Mouse (Mus musculus) adrenal gland, postnatal 4 days (tissue): ENCODE results near the gene Paics. TPM values are rescaled to one million over a fixed set of nuclear protein-coding genes. Genes with fewer than 3 reads are reported as not detected.
A peak's percentile ranks its signal among the peaks of the same experiment; 100 is the strongest.
"Not testable (repeated sequence)": the region's sequence is repeated elsewhere in the genome, so short reads cannot be mapped to it uniquely, and the experiment has no call there.

Experiments used
- DNase-seq, 2 experiments: peaks; one replicate each; pipeline ENCODE4 v3.0.0; 2021 to 2022; ENCODE audit warnings: low spot score in 2 of 2, mixed read lengths in 2 of 2
- long read RNA-seq, 2 experiments: library from polyadenylated mRNA; stranded (forward); transcript quantifications; one replicate each; pipeline ENCODE4 v2.0.0; 2021
- total RNA-seq, 2 experiments: library from RNA; stranded (reverse); gene quantifications; 2 replicates each; pipeline ENCODE4 v1.2.3; 2021

Paics gene
- total RNA-seq, result 100 to 1,000 TPM; 227 to 231 TPM
- long read RNA-seq, experiment 1, transcript Paics-201 (9 exons, 2,482 nt), result major isoform, 107 of 157 reads
- long read RNA-seq, experiment 1, transcript Paics-203 (10 exons, 2,345 nt), result minor isoform, 14 of 157 reads
- long read RNA-seq, experiment 1, transcript Paics-202 (10 exons, 1,862 nt), result minor isoform, 7 of 157 reads
- long read RNA-seq, experiment 1, partial matches to known transcripts, result 6 of 157 reads
- long read RNA-seq, experiment 1, other reads (novel, unspliced or antisense), result 20 of 157 reads
- long read RNA-seq, experiment 2, transcript Paics-201 (9 exons, 2,482 nt), result major isoform, 237 of 322 reads
- long read RNA-seq, experiment 2, transcript Paics-203 (10 exons, 2,345 nt), result minor isoform, 18 of 322 reads
- long read RNA-seq, experiment 2, partial matches to known transcripts, result 41 of 322 reads
- long read RNA-seq, experiment 2, other reads (novel, unspliced or antisense), result 22 of 322 reads

GRCm38 (mm10) chr5:76951106-76952027, at the start of gene Paics, which contains the start of gene Ppat:
TSS of gene Paics (plus strand) at chr5:76951307.
TSS of gene Ppat (minus strand) at chr5:76951578.
- peak; percentile 94 to 97 for DNase-seq

DNA sequence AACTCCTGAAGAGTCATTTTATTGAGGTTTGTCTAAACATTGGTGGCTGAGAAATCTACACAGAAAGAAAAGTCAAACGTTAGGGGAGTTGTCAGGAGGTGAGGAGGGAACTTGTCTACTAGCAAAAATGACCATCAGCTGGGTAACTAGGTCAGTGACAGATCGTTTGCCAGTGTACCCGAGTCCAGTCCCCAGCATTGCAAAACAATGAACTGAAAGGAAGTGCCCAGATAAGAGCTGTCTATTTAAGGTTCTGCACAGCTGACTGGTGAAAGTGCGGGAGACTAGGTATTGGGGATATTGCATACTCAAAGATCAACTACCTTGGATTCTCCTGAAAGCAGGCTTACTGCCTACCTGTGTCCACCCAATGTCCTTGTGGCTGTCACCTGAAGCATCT, 49.0 kb upstream of the Paics start:
- DNase-seq, result no peak

GRCm38 (mm10) chr5:76904713-76905404, 46.2 kb upstream of the Paics start:
- DNase-seq, result no peak

DNA sequence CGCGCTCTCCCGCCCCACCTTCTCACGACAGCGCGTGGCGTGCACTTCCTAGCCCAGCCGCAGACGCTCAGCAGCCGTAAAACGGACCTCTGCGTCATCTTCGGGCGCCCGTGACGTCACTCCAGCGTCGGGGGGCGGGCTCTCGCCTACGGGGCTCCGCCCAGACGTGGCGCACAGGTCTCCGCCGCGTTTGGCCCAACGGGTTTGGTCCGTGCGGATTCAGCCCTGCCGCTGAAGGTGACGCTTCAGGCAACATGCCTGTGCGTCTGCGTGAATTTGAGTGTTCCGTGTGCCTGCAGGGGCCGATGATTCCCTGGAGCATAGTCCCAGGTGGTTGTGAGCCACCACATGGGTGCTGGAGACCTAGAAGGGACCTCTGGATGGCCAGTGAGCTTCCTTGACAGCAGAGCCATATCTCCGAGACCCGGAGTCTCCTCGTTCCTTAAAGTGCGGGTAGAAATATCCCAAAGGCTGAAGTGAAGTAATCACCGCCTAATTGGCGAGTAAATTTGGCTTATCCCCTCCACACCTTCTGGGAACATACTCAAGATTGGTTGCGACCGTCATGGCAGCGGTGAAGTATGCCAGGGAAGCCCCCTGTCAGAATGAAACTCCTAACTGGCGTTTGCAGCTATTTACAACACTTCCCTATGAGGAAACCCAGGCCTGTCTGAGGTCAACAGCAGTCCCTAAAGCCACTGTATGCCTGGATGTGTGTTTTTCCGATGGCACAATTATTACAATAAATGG, 45.5 kb upstream of the Paics start, which contains the start of gene Aasdh:
Gene Aasdh, minus strand, starts transcription at position 110 of the 750 bp plus-strand sequence.
- DNase-seq, result peak; percentile 94 to 98

- no peak for DNase-seq
These were observed 45.0 kb upstream of the Paics start for GRCm38 (mm10) chr5:76906155-76906499.

DNA sequence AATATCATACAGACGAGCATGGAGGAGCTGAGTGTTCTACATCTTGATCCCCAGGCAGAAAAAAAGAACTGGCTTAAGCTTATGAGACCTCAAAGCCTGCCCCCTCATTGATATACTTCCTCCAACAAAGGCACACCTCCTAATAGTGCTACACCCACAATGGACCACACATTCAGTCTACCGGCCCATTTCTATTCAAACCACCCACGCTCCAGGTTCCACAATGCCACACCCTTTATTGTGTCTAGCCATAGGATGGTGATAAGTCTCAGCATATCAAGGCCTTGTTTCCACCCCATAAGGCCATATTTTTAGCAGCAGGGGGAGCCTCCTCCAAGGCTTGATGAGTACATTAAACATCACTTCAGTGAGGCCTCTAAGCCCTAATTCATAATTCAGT, 40.3 kb upstream of the Paics start:
- no peak for DNase-seq

GRCm38 (mm10) chr5:76912522-76912921, 38.6 kb upstream of the Paics start:
- DNase-seq, result not testable (repeated sequence)

- no peak for DNase-seq
These were observed 28.3 kb upstream of the Paics start for GRCm38 (mm10) chr5:76922833-76923232.

GRCm38 (mm10) chr5:76923428-76923827, 27.7 kb upstream of the Paics start:
- DNase-seq, result peak in 1 of 2 experiments; percentile 26

DNA sequence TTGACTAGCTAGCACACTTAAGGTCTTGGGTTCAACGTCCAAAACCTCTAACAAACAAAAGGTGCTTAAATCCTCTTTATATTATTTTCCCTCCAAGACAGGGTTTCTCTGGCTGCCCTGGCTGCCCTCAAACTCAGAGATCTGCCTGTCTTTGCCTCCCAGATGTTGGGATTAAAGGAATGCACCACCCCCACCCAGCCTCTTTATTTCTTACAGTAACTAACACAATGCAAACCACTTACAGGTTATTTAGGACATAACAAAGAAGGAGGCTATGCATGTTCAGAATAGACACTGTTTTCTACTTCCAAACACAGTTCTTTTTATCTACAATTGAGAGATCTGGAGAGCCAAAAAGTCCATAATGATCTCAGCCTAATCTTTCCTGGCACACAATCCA, 26.8 kb upstream of the Paics start:
- DNase-seq, result no peak

DNA sequence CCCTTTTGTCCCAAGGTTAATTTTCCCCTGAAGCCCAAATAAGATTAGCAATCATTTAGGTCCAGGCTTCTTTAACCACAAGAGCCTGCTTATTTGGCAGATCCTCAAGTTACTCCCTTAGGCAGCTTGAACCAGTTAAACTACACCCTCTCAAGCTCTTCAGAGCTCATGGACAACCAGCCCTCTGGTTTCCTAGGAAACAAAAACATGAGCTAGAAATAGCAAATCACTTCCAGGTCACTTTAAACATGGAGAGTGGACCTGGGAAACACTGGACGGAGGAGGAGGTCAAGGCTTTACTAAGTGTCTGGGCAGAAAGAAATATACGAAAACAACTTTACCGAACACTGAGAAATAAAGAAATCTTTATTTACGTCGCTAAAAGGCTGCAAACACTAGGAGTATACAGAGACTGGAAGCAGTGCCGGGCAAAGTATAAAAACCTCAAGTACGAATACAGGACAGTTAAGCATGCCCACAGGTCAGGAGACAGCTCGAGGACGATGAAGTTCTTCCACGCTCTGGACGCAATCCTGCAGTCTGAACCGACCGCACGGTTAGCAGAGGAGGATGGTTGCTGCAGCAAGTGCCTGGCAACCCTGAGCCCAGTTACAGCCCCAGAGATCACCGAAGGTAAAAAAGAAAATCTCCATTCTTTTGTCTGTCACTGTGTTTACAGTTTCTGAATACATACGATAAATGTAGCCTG, 22.8 kb upstream of the Paics start:
- DNase-seq, result no peak

DNA sequence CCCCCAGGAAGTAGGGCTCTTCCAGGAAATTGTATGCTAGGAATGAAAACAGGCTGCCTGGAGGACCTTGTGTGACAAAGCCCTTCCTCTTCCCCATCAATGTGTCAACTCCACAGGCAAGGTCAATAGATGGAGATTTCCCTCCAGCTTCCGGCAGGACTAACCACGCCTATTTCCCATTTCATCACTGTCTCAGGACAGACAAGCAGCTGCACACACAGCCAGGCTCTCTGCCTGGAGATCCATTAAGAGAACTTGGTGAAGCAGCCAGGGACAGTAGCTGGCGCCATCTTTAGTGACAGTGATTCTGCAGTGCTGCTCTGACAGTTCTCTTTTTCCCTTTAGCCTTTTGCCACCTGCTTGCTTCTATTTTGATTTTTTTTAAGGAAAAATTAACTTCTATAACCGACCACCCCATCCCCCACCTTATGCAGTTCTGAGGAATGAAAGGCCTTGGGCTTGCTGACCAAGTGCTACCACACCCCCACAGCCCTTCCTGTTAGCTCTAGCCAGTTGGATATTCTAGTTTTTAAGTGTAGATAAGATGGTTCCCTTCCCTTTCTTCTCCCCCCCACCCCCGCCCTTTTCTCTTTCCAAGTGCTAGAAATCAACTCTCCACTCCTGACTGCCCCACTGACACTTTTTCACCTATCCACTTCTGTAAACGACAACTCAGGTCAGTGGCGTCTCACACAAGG, 21.8 kb upstream of the Paics start:
- DNase-seq, result no peak

GRCm38 (mm10) chr5:76939717-76940116, 11.4 kb upstream of the Paics start:
- no peak for DNase-seq

DNA sequence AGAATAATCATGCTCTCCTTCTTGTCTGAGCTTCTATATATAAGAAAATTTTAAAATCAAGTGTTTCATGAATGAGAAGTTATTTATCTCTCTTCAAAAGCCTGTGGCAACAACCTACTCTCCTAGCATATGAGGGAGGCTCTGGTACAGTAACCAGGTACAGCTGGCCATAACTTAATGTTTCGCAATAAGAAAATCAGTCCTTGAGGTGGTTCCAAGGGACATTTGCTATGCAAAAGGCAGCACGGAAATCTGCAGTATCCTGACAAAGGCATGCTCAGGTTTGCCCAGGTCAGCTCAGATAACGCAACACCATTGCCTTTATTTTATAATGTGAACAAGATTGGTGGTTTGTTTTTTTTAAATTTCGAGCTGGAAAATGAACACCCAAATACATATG, 9.1 kb upstream of the Paics start:
- DNase-seq, result no peak

GRCm38 (mm10) chr5:76942505-76942904, 8.6 kb upstream of the Paics start:
- no peak for DNase-seq

DNA sequence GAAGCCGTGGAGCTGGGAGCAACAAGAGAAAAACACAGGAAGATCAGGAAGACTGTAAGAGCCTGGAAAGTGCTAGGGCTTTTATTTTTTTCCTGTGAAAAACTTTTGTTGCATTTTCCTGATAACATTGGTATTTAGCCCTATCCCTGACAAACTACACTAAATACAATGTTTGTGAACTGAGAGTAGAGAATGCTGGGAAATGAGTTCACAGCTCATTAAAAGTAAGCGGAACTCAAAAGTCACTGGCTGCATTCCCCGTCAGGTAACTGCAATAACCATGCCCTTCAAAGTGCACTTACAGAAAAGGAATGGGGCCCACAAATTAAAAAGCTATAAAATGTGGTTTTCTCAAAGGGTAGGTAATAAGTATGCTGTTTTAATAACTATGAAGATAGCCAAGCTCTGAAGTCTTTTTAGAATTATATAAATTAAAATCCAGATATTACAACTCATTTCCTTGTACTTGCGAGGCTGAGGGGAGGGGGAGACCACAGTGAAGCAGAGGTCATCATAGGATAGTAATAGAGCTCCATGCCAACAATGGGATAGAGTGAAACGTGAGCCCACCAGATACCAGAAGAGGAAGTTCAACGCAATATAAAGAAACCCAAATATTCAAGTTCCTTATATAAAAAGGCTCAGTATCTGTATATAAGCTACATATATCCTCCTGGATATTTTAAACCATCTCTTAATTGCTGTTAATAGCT, 6.0 kb upstream of the Paics start:
- DNase-seq, result no peak

DNA sequence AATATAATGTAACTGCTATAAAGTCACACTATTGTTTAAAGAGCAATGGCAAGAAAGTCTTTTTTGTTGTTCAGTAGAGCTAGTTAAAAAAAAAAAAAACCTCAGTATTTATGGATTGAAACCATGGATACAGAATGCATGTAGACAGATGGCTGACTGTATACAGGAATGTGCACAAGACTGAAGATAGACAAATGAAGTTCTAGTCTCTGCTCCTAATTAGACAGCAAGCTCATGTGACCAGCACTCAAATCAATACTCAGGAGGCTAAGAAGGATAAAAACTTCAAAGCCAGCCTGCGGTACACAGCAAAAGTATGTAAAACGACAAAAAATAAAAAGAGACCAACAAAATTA, 5.5 kb upstream of the Paics start:
- DNase-seq, result no peak

GRCm38 (mm10) chr5:76947142-76947541, 4.0 kb upstream of the Paics start:
- DNase-seq, result no peak

- no peak for DNase-seq
These were observed 3.3 kb upstream of the Paics start for GRCm38 (mm10) chr5:76947758-76948157.
